Comparison of ENCODE assay signal across 18 mouse cellular contexts in genomic region chr12:108035412-108036078, GRCm38 (mm10). TPM values are rescaled to one million over a fixed set of nuclear protein-coding genes. Genes with fewer than 3 reads are reported as not detected.
DNase-seq lines count a peak whose midpoint lies in the region; ATAC-seq and TF ChIP-seq lines count a peak whose summit lies in the region.
"Had no signal": no experiment of that assay in that cellular context is flagged by ENCODE, and none has a peak within 500 bp of the region (broad histone marks: within the 10 kb centered on the region; RNA-seq: fewer than 3 reads in every experiment).

No protein-coding gene starts in this region.

- H3K36me3 ChIP-seq in lung, embryonic 14.5 days (ENCODE audit: insufficient read depth) = no peaks in the 10 kb centered on the region
- H3K36me3 ChIP-seq in kidney, embryonic 15.5 days = no peaks in the 10 kb centered on the region
- H3K36me3 ChIP-seq in limb, embryonic 10.5 days = no peaks in the 10 kb centered on the region
- H3K36me3 ChIP-seq in midbrain, postnatal 0 days (ENCODE audit: insufficient read depth, low read length) = no peaks in the 10 kb centered on the region
- H3K36me3 ChIP-seq in hindbrain, embryonic 12.5 days = no peaks in the 10 kb centered on the region
- H3K36me3 ChIP-seq: embryonic facial prominence, embryonic 12.5 days; liver, embryonic 12.5 days; midbrain, embryonic 12.5 days had no signal

- peak; percentile 2 for DNase-seq in lung, embryonic 14.5 days
- no peak for DNase-seq in lung, postnatal 25 days (ENCODE audit: low spot score)
- DNase-seq in limb, embryonic 10.5 days (ENCODE audit: low spot score) = no peak
- DNase-seq in layer of hippocampus, postnatal 36 days = no peak
- DNase-seq in midbrain, postnatal 0 days (ENCODE audit: low spot score) = no peak
- DNase-seq in spleen, postnatal 10 days (ENCODE audit: low spot score in 2 of 2) = no peak
- DNase-seq: gastrocnemius, postnatal 25 days; heart, postnatal 14 days; layer of hippocampus, adult 9-11 months; thymus, postnatal 14 days had no signal

- 54% methylated on average over 13 of the region's 13 CpGs for WGBS in lung, embryonic 14.5 days
- WGBS in kidney, embryonic 15.5 days = 52% methylated on average over 13 of the region's 13 CpGs
- WGBS in limb, embryonic 10.5 days = 85% methylated on average over 13 of the region's 13 CpGs
- 78% methylated on average over 13 of the region's 13 CpGs for WGBS in midbrain, postnatal 0 days
- WGBS in hindbrain, embryonic 12.5 days = 76% methylated on average over 13 of the region's 13 CpGs

- H3K27ac ChIP-seq in lung, embryonic 14.5 days (ENCODE audit: low read depth) = no peak overlapping the region
- peak overlapping the region; percentile 68 for H3K27ac ChIP-seq in kidney, embryonic 15.5 days
- peak overlapping the region; percentile 61; the same call in 1 of the 2 replicates for H3K27ac ChIP-seq in limb, embryonic 10.5 days
- H3K27ac ChIP-seq in midbrain, postnatal 0 days (ENCODE audit: low read depth, low read length) = no peak overlapping the region
- no peak overlapping the region for H3K27ac ChIP-seq in hindbrain, embryonic 12.5 days
- H3K27ac ChIP-seq: embryonic facial prominence, embryonic 12.5 days; liver, embryonic 12.5 days; midbrain, embryonic 12.5 days had no signal

- no peak overlapping the region for H3K4me2 ChIP-seq in lung, embryonic 14.5 days
- no peak overlapping the region for H3K4me2 ChIP-seq in kidney, embryonic 15.5 days
- no peak overlapping the region for H3K4me2 ChIP-seq in midbrain, postnatal 0 days (ENCODE audit: low read depth, low read length, poor library complexity, severe bottlenecking)
- H3K4me2 ChIP-seq in hindbrain, embryonic 12.5 days (replicated peaks) = no peak overlapping the region
- H3K4me2 ChIP-seq: embryonic facial prominence, embryonic 12.5 days; liver, embryonic 12.5 days; midbrain, embryonic 12.5 days had no signal

- no peak for TF ChIP-seq CTCF in lung, embryonic 14.5 days (IDR thresholded peaks at IDR 0.05; ENCODE audit: low read depth)
- no peak for TF ChIP-seq CTCF in midbrain, postnatal 0 days (IDR thresholded peaks at IDR 0.05)

- ATAC-seq in lung, embryonic 14.5 days (ENCODE audit: insufficient read depth) = no peak
- peak; percentile 64 for ATAC-seq in kidney, embryonic 15.5 days (replicated peaks; ENCODE audit: low FRiP score)
- ATAC-seq in midbrain, postnatal 0 days (ENCODE audit: low FRiP score) = no peak
- ATAC-seq in hindbrain, embryonic 12.5 days (ENCODE audit: low FRiP score) = no peak
- ATAC-seq: activated CD4-positive, CD25-positive, alpha-beta regulatory T cell, adult 4 months; hindbrain, embryonic 16.5 days; liver, embryonic 12.5 days had no signal

- no peaks in the 10 kb centered on the region for H3K27me3 ChIP-seq in lung, embryonic 14.5 days (ENCODE audit: insufficient read depth, low read length)
- no peaks in the 10 kb centered on the region; the same call in 1 of the 2 replicates for H3K27me3 ChIP-seq in kidney, embryonic 15.5 days
- H3K27me3 ChIP-seq in limb, embryonic 10.5 days (ENCODE audit: low read depth, poor library complexity, severe bottlenecking) = 0 out of 2 replicates have a peak, but pooled peaks cover 13% of the 10 kb centered on the region
- H3K27me3 ChIP-seq in midbrain, postnatal 0 days (ENCODE audit: insufficient read depth, low read length) = no peaks in the 10 kb centered on the region
- no peaks in the 10 kb centered on the region for H3K27me3 ChIP-seq in hindbrain, embryonic 12.5 days
- H3K27me3 ChIP-seq: embryonic facial prominence, embryonic 12.5 days had no signal

- no peaks in the 10 kb centered on the region for H3K4me1 ChIP-seq in lung, embryonic 14.5 days (ENCODE audit: insufficient read depth)
- H3K4me1 ChIP-seq in kidney, embryonic 15.5 days = peaks cover 14% of the 10 kb centered on the region; the same call in 1 of the 2 replicates
- peaks cover 17% of the 10 kb centered on the region for H3K4me1 ChIP-seq in limb, embryonic 10.5 days
- H3K4me1 ChIP-seq in midbrain, postnatal 0 days (ENCODE audit: insufficient read depth, low read length) = no peaks in the 10 kb centered on the region
- no peaks in the 10 kb centered on the region; the same call in 1 of the 2 replicates for H3K4me1 ChIP-seq in hindbrain, embryonic 12.5 days
- H3K4me1 ChIP-seq: embryonic facial prominence, embryonic 12.5 days; liver, embryonic 12.5 days had no signal

- no peak overlapping the region for H3K9ac ChIP-seq in lung, embryonic 14.5 days
- H3K9ac ChIP-seq in kidney, embryonic 15.5 days = no peak overlapping the region
- no peak overlapping the region for H3K9ac ChIP-seq in midbrain, postnatal 0 days (replicated peaks; ENCODE audit: low read length, poor library complexity, severe bottlenecking)
- no peak overlapping the region for H3K9ac ChIP-seq in hindbrain, embryonic 12.5 days
- H3K9ac ChIP-seq: embryonic facial prominence, embryonic 12.5 days; liver, embryonic 12.5 days; midbrain, embryonic 12.5 days had no signal

- no peaks in the 10 kb centered on the region for H3K9me3 ChIP-seq in lung, embryonic 14.5 days (ENCODE audit: low read depth, low read length)
- H3K9me3 ChIP-seq in kidney, embryonic 15.5 days (replicated peaks) = no peaks in the 10 kb centered on the region
- no peaks in the 10 kb centered on the region for H3K9me3 ChIP-seq in limb, embryonic 10.5 days (replicated peaks)
- no peaks in the 10 kb centered on the region for H3K9me3 ChIP-seq in midbrain, postnatal 0 days (ENCODE audit: low read length)
- H3K9me3 ChIP-seq in hindbrain, embryonic 12.5 days (replicated peaks) = no peaks in the 10 kb centered on the region
- H3K9me3 ChIP-seq: embryonic facial prominence, embryonic 12.5 days; liver, embryonic 12.5 days; midbrain, embryonic 12.5 days had no signal

- no peak overlapping the region for H3K4me3 ChIP-seq in lung, embryonic 14.5 days (ENCODE audit: low read depth, low read length)
- no peak overlapping the region for H3K4me3 ChIP-seq in kidney, embryonic 15.5 days (replicated peaks)
- no peak overlapping the region for H3K4me3 ChIP-seq in limb, embryonic 10.5 days
- no peak overlapping the region for H3K4me3 ChIP-seq in midbrain, postnatal 0 days (ENCODE audit: low read depth, low read length)
- no peak overlapping the region for H3K4me3 ChIP-seq in hindbrain, embryonic 12.5 days
- H3K4me3 ChIP-seq: embryonic facial prominence, embryonic 12.5 days; liver, embryonic 12.5 days; midbrain, embryonic 12.5 days had no signal

RNA-seq across cellular contexts. Expression of gene Bcl11b, which starts 32.1 kb away (rescaled TPM):
- 4.0 and 4.4 TPM in 2 replicates for polyA plus RNA-seq in lung, embryonic 14.5 days (2014; fragmentation: Nextera tagmentation; extraction: Ambion mirVana)
- polyA plus RNA-seq in kidney, embryonic 15.5 days (2015; fragmentation: Nextera tagmentation; extraction: Ambion mirVana) = 3.1 and 3.8 TPM in 2 replicates
- 5.4 and 7.8 TPM in 2 replicates for polyA plus RNA-seq in limb, embryonic 10.5 days (2016; fragmentation: Nextera tagmentation; extraction: Ambion mirVana)
- total RNA-seq in layer of hippocampus, postnatal 36 days (2021) = 100 to 1,000 TPM; 134 to 137 TPM
- total RNA-seq in midbrain, postnatal 0 days (2014; rRNA removed) = 55.2 and 56.8 TPM in 2 replicates
- 18.9 and 19.0 TPM in 2 replicates for polyA plus RNA-seq in midbrain, postnatal 0 days (2015; fragmentation: Nextera tagmentation; extraction: Ambion mirVana)
- polyA plus RNA-seq in hindbrain, embryonic 12.5 days (2016; fragmentation: Nextera tagmentation; extraction: Ambion mirVana) = 25.9 and 37.1 TPM in 2 replicates
- total RNA-seq: common myeloid progenitor, adult 5-6 weeks had no signal

Comparison
In these comparisons a context has a peak if more than half of its experiments do, and no peak if none do; other contexts are left out.
1. H3K27ac ChIP-seq: peak in kidney, embryonic 15.5 days (single experiment) and limb, embryonic 10.5 days (single experiment); none in lung, embryonic 14.5 days (single experiment), midbrain, postnatal 0 days (single experiment) and hindbrain, embryonic 12.5 days (single experiment).